Mouse (Mus musculus) C2C12 (cell line): ENCODE measurements at regions not wholly inside any gene's neighbourhood (a gene's known extent, or its start where the extent isn't known, plus 50 kb on each side); places are given as distances from the start of the nearest gene placed in this dataset.

Experiments used
- H3K27me3 ChIP-seq: one replicate; pipeline ENCODE4 v1.6.1; 2011; ENCODE audit not compliant: control insufficient read depth, insufficient read depth, insufficient read length
- H3K36me3 ChIP-seq: one replicate; pipeline ENCODE4 v1.6.1; 2011; ENCODE audit not compliant: control insufficient read depth, insufficient read depth
- H3K4me3 ChIP-seq: one replicate; pipeline ENCODE4 v1.5.1; 2011; ENCODE audit warnings: mild to moderate bottlenecking, control low read depth; ENCODE audit not compliant: poor library complexity, insufficient read depth, severe bottlenecking
- H3K79me2 ChIP-seq: one replicate; pipeline ENCODE4 v1.6.1; 2011; ENCODE audit not compliant: control insufficient read depth, insufficient read depth
- H3K79me3 ChIP-seq: one replicate; pipeline ENCODE4 v1.6.1; 2011; ENCODE audit warnings: low read depth, control low read depth
- H3ac ChIP-seq: one replicate; pipeline ENCODE3; 2011; ENCODE audit warnings: low read depth; ENCODE audit not compliant: control insufficient read depth, insufficient read length
- CEBPB ChIP-seq: IDR thresholded peaks from one replicate; pipeline ENCODE4 v1.6.1; 2011; ENCODE audit warnings: low read depth, mild to moderate bottlenecking, control low read depth, moderate library complexity
- CTCF ChIP-seq: IDR thresholded peaks from one replicate; pipeline ENCODE4 v1.5.1; 2011; ENCODE audit not compliant: control insufficient read depth, insufficient read depth, insufficient read length
- FOSL1 ChIP-seq: IDR thresholded peaks from one replicate; pipeline ENCODE4 v1.8.0; 2011; ENCODE audit warnings: mild to moderate bottlenecking, low read length; ENCODE audit not compliant: poor library complexity, insufficient read depth, severe bottlenecking
- MAX ChIP-seq: IDR thresholded peaks from one replicate; pipeline ENCODE4 v1.6.1; 2011; ENCODE audit warnings: mild to moderate bottlenecking, control low read depth
- MYOD1 ChIP-seq: IDR thresholded peaks from one replicate; pipeline ENCODE4 v1.6.1; 2011; ENCODE audit warnings: low read depth; ENCODE audit not compliant: control insufficient read depth, insufficient read length
- MYOG ChIP-seq: IDR thresholded peaks from one replicate; pipeline ENCODE4 v1.6.1; 2011; ENCODE audit not compliant: control insufficient read depth, insufficient read length; ENCODE audit errors: extremely low read depth
- USF1 ChIP-seq: IDR thresholded peaks from one replicate; pipeline ENCODE4 v1.6.1; 2011; ENCODE audit warnings: low read depth, mild to moderate bottlenecking, control low read depth, moderate library complexity

DNA sequence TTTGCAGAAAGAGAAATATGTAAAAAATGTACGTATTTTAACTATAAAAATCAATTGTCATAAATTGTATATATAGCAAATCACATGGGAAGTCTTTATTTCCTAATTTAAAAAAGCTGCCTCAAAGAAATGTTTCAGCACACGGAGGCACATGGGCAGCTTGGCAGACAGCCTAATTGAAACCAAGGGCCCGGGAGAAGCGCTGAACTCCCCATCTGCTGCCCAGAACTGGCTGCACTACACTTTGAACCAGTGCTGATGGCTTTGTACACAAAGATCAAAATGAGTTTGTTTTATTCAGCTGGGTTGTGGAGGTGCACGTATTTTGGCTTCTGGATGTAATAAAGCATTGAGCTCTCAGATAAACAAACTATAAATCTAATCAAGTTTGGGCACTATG lies 100.2 kb upstream of the Rspo3 start:
- Histone ChIP-seq H3K27me3 (no peaks in the 10 kb centered on the region), H3K36me3 (no peaks in the 10 kb centered on the region), H3ac (no peak overlapping the region), H3K4me3 (no peak overlapping the region), H3K79me3 (no peaks in the 10 kb centered on the region), H3K79me2 (no peaks in the 10 kb centered on the region)
- TF ChIP-seq MYOD1 (no peak), MYOG (no peak), MAX (no peak), CEBPB (no peak), CTCF (no peak), FOSL1 (no peak), USF1 (no peak)

DNA sequence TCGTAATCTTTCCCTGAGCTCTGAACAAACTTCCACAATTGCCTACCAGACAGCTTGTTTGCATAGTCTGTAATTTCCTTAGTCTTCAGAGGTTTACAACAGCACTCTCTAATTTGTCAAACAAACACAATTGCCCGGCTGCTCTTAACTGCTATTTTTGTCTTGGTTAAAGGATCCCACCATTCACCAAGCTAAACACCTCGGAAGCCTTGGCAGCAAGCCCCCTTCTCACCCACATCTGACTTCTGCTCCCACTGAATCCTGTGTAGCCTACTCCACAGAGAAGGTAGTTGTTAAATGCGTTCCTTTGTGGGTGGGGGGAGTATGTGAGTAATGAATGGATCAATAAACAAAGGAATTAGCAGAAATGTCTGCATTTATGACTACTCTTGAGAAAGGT lies 59.8 kb upstream of the Rspo3 start:
- Histone ChIP-seq H3K36me3 (no peaks in the 10 kb centered on the region), H3K79me3 (no peaks in the 10 kb centered on the region), H3K27me3 (no peaks in the 10 kb centered on the region), H3ac (no peak overlapping the region), H3K4me3 (no peak overlapping the region), H3K79me2 (no peaks in the 10 kb centered on the region)
- TF ChIP-seq FOSL1 (no peak), USF1 (no peak), MAX (no peak), MYOD1 (no peak), CTCF (no peak), MYOG (no peak), CEBPB (no peak)

DNA sequence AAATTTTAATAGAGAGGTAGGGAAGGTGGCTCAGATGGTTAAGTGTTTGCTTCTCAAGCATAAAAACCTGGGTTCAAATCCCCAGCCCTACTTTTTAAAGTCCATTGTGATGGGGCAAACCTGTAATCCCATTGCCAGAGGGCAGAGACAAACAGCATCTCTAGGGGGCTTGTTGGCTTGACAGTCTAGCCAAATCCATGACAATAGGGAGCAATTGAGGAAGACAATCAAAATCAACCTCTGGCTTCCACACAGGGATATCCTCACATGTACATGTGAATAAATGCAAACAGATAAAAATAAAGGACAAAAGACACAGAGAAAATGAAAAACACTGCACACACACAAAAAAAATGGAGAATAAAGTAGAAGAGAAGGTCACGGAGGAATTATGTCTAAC lies 59.3 kb upstream of the Rspo3 start:
- Histone ChIP-seq H3ac (no peak overlapping the region), H3K27me3 (no peaks in the 10 kb centered on the region), H3K79me2 (no peaks in the 10 kb centered on the region), H3K79me3 (no peaks in the 10 kb centered on the region), H3K4me3 (no peak overlapping the region), H3K36me3 (no peaks in the 10 kb centered on the region)
- TF ChIP-seq MYOD1 (no peak), CEBPB (no peak), FOSL1 (no peak), MYOG (no peak), USF1 (no peak), MAX (no peak), CTCF (no peak)

DNA sequence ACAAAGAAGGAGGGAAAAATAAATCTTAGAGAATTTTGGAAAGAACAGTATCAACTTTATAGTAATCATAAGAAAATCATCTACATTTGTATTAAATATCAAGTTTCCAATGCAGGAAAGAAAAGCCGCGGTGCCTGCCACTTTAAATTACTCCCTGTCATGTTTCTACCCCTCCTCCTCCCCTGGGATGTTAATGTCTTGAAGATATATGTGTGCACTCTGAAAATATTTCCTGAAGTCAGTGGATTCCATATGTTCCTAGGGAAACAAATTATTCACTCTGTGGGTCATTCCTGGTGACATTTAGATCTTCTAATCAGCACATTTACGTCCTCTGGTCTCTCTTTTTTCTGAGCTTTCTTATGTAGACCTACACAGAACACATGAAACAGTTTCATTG lies 57.2 kb upstream of the Rspo3 start:
- Histone ChIP-seq H3ac (no peak overlapping the region), H3K36me3 (no peaks in the 10 kb centered on the region), H3K4me3 (no peak overlapping the region), H3K79me2 (no peaks in the 10 kb centered on the region), H3K79me3 (no peaks in the 10 kb centered on the region), H3K27me3 (no peaks in the 10 kb centered on the region)
- no peak for TF ChIP-seq MYOG
- no peak for TF ChIP-seq CTCF
- no peak for TF ChIP-seq USF1
- no peak for TF ChIP-seq MAX
- TF ChIP-seq FOSL1 = no peak
- no peak for TF ChIP-seq MYOD1
- no peak for TF ChIP-seq CEBPB

DNA sequence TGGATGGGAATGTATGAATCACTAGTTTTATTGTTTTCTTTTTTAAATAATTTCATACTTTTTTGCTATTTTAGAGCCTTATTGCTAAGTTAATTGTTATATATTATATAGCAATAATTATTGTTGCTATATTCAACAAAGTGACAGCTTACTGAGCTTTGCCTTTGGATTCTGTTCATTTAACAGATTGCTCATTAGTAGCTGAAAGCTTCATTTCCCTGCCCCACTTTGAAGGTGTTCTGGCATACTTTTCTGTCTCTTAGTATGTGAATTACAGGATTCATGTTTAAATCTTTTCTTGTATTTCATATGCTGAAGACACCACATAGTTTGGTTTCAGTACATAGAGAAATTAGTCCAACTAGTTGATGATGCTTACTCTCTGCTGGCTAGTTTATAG lies 54.5 kb upstream of the Rspo3 start:
- no peak overlapping the region for H3K4me3 ChIP-seq

DNA sequence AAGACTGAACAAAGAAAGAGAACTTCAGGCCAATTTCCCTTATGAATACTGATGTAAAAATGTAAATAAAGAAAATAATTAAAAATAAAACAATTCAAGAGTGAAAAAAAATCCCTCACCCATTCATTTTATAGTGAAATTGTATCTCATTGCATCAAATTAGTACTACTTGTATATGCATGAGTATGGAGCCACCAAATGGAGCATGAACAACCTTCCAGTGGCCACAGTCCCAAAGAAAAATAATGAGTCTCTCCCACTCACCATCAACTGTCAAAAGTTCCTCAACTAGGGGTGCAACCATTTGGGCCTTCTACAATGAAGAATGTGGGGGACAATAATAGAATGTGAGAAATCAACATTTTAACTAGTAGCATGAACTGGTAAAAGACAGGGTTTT lies 54.1 kb upstream of the Rspo3 start:
- no peaks in the 10 kb centered on the region for H3K27me3 ChIP-seq

More for the DNA sequence above, 54.5 kb upstream of the Rspo3 start:
- H3K79me3 ChIP-seq = no peaks in the 10 kb centered on the region
- H3ac ChIP-seq = no peak overlapping the region
- H3K79me2 ChIP-seq = no peaks in the 10 kb centered on the region
- TF ChIP-seq CEBPB (no peak), CTCF (no peak), FOSL1 (no peak)
- H3K36me3 ChIP-seq = no peaks in the 10 kb centered on the region
- H3K27me3 ChIP-seq = no peaks in the 10 kb centered on the region

More for the DNA sequence above, 54.1 kb upstream of the Rspo3 start:
- Histone ChIP-seq H3K79me3 (no peaks in the 10 kb centered on the region), H3K4me3 (no peak overlapping the region), H3K36me3 (no peaks in the 10 kb centered on the region), H3K79me2 (no peaks in the 10 kb centered on the region), H3ac (no peak overlapping the region)
- no peak for TF ChIP-seq FOSL1
